Mouse (Mus musculus): Measurements from ENCODE around the gene Lgals7.

Gene Lgals7

DNA sequence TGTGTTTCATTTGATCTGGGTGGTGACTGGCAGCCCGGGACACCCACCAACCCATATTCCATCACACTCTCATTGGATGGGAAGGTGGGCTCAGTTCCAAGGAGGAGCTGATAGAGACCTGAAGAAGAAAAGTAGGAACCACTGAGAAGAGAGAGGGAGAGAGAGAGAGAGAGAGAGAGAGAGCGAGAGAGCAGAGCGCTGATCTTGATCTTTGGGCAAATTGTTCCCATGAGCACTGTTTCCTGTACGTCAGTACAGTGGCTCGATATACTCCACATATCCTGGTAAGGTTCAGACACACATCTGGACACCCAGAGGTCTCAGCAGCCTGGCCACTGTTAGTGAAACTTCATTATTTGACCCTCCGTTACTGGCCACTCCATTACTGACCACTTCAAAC lies at the start of gene Lgals7:
Gene Lgals7, plus strand, starts transcription at position 314 of the 400 bp plus-strand sequence.
- in situ Hi-C loops (cut with MboI), result no loop called here

DNA sequence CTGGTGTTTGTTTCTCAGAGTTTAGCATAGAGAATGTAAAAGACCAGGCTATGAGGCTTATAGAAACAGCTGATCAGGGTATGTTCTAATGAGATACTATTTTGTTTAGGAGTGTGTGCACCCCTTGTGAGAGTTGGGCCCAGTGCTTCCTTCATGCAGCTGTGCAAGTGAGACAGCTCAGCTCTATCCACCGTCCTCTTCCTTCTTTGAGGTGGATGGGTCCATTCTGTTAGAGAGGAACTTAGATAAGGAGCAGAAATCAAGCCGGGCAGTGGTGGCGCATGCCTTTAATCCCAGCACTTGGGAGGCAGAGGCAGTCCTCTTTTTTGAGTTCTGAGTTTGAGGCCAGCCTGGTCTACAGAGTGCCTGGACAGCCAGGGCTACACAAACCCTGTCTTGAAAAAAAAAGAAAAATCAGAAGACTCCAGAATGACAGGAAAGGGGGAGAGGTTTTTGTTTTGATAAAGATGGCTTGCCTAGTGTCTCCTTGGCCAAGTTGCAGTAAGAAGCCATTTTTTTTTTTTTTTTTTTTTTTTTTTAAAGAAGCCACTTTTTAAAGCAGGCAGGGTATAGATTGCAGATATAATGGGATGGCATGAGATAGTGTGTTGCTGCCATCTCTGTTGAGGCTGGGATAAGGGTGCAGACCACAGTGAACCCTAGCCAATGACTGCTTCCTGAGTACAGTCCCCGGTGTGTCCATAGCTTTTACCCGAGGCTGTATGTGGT lies 49.2 kb upstream of the Lgals7 start:
- in situ Hi-C loops (cut with MboI), result no loop called here

DNA sequence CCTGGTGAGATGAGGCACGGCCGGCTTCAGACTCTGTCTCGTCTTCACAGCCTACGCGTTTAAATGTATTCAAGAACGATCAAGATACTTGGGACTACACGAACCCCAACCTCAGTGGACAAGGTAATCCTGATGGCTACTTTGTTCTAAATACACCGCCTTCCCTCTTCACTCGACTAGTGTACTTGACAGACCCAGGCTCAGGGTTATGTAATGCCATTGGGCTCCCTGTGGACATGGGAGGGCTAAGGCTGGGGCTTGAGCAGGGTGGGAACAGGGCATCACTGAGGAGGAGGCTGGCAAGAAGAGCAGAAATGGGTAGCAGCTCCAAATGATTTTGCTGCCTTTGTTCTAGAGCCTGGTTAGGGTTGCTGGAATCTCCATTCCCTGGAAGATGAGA lies 48.4 kb upstream of the Lgals7 start:
- in situ Hi-C loops (cut with MboI), result no loop called here

DNA sequence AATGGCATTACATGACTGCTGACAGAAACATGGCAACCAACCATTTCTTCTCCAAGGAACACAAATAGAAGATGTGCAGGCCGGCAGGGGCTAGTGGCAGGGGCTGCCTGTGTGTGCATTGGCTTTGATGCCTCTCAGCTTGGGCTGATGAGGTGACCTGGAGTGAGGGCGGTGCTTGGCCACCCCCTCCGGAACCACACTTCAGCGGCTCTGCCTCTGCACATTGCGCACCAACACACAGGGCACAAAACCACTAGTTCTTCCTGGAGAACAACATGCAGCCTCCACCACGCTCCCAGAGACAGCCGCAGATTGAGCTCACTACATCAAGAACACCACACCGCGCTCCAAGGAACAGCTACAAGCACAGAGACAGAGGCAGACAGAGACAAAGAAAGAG lies 47.5 kb upstream of the Lgals7 start:
- in situ Hi-C loops (cut with MboI), result no loop called here

DNA sequence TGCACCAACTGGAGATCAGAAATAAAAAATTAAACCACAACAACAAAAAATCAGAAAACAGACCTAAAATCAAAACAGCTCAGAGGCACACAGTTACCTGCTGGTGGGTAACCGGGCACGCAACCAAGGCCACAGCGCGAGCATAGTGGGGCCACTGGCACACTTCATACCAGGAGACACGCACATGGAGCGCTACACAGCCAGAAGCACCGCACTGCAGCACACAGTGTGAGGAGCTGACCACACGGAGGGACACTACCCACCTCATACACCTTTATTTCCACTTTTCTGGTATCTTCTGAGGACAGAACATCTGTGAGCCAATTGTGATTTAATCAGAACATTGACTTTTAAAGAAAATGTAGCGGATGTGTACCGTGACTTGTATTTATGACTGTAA lies 46.7 kb upstream of the Lgals7 start:
- in situ Hi-C loops (cut with MboI), result no loop called here

DNA sequence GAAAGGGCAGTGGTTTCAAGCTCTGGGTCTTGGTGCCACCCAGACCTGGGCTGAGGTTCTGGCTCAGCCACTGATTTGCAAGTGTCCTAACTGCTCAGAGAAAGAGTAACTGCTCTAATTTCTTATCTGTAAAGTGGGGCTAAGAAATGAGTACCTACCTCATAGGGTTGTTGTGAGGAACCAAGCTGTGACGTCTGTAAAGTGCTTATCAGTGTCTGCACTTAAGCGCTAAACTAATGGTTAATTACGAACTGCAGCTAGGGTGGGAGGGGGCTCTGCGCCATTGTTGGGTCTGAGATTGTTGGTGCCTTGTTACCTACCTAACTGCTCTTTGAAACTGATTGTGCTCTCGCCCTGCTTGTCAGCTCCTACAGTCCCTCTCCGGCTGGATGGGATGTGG lies 46.1 kb upstream of the Lgals7 start:
- in situ Hi-C loops (cut with MboI), result no loop called here

DNA sequence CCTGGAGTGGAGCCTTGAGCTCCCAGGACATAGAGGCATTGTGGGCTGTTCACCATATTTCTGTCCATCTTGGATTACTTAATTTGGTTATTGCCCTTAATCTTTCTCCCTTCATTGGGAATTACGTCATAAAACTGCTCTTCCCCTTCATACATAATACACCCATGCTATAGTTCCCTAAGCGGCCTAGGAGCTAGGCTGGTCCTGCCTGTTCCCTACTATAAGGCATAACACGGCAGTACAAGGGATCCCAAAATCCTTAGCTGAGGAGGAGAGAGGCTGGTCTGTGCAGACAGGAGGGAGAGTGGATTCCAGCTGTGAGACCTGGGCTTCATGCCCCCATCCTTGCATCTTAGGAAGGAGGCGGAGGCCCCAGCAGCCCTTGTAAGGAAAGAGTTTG lies 45.7 kb upstream of the Lgals7 start:
- in situ Hi-C loops (cut with MboI), result no loop called here

DNA sequence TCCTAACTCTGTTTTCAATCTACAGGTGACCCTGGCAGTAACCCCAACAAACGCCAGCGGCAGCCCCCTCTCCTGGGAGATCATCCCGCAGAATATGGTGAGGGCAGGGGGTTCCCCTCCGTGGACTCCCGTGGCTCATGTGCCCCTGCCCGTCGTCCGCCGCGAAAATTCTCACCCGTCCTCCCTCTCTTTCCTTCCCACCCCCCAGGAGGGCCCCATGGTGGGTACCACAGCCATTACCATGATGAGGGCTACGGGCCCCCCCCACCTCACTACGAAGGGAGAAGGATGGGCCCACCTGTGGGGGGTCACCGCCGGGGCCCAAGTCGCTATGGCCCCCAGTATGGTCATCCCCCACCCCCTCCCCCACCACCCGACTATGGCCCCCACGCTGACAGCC lies 45.2 kb upstream of the Lgals7 start:
- in situ Hi-C loops (cut with MboI), result no loop called here

DNA sequence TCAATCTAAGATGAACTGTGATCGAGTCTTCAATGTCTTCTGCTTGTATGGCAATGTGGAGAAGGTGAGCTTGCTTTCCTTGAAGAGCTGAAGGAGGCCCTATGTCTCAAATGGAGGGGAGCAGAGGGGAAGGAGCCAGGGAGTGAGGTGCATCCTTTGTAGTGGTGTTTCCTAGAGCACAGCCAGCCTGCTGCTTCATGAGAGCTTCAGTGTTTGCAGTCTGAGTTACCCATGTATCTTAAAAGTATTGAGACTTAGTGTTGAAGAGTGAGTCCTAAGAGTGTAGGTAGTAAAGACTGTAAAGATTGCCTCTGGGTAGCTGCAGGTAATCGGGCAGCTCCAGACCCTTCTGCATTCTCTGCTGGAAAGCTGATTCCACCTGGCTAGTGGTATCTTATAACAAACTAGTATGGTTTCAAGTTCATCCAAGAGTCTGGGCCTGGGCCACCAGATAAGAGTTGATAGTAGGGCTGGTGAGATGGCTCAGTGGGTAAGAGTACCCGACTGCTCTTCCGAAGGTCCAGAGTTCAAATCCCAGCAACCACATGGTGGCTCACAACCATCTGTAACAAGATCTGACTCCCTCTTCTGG lies 44.7 kb upstream of the Lgals7 start:
- in situ Hi-C loops (cut with MboI), result no loop called here

DNA sequence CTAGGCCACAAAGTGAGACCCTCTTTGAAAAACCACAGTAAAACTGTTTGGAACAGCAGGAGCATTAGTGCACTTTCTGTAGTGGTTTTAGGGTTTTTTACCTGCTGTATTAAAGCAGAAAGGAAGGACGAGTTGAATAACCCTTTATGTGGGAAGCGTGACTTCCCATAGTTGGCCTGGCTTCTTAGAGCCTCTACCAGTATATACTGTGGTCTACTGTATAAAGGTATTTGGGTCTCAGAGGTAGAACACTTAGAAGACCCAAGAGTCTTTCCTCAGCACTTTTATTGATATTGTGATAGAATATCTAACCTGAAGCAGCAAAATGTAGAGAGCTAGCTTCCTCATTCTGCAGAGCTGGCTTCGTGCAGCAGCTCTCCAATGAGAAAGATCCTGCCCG lies 44.1 kb upstream of the Lgals7 start:
- in situ Hi-C loops (cut with MboI), result no loop called here

DNA sequence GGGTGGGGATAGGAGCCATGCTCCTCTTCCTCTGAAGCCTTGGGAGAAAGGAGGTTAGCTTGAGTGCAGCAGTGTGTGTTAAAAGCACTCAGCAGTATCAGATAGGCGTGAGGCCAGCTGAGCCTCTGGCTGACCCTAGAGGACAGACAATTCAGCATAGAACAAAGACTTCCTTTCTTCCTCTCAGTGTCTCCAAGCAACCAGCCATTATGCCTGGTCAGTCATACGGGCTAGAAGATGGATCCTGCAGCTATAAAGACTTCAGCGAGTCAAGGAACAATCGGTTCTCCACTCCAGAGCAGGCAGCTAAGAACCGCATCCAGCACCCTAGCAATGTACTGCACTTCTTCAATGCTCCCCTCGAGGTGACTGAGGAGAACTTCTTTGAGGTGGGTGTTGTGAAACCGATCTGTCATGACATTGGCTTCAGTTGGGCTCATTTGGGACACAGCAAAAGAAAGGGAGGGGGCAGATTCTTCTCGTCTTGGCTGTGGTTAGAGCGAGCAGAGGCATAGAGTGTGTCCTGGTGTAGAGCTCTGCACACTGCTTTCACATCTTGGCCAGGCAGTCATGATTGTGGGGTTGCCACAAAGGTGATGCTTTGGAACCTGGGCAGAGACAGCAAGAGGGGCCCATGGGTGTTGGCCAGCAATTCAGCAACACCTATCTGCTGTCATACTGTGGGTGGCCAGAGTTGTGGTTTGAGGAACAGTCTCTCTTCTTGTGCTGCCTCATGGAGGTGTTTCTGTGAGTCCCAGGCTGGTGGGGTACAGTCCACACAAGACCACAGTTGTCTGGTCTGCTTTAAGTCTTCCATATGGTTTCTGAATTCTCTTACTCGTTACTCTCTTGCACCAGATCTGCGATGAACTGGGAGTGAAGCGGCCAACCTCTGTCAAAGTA lies 43.0 kb upstream of the Lgals7 start:
- in situ Hi-C loops (cut with MboI), result no loop called here

DNA sequence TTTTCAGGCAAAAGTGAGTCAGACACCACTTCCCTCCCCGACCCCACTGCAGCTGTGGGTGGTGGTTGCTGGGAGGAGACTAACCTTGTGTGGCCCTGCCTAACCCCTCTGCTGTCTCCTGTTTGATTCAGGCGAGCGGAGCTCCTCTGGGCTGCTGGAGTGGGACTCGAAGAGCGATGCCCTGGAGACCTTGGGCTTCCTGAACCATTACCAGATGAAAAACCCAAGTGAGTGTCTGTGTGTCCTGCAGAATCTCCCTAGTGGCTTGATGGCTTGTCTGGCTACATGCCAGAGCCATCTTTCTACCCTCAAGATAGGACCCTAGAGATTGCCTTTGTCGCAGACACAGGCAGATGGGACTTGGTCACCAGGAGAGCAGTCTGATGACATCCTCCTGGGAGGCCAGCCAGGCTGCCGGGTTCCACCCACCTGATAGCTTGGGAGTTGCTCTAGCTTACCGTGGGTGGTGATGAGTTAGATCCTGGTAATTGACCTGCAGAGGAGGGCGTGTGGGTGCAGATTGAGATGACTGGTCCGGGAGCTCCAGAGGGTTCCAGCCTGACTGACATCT lies 42.3 kb upstream of the Lgals7 start:
- in situ Hi-C loops (cut with MboI), result no loop called here

DNA sequence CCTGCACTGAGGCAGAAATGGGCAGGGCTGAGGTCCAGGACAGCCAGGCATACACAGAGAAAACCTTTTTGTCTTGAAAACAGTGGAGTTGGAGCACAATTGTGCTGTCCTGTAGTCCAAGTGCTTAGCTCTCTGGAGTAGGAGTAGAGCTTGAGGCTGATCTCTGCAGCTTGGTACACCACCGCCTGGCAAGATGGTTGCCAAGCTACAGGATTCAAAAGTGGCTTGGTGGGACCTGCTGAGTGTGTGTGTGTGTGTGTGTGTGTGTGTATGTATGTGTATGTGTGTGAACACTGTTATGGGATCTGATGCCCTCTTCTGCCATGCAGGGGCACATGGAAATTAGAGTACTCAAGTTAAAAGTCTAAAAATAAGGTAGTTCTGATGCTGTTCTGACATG lies 41.1 kb upstream of the Lgals7 start:
- in situ Hi-C loops (cut with MboI), result no loop called here

DNA sequence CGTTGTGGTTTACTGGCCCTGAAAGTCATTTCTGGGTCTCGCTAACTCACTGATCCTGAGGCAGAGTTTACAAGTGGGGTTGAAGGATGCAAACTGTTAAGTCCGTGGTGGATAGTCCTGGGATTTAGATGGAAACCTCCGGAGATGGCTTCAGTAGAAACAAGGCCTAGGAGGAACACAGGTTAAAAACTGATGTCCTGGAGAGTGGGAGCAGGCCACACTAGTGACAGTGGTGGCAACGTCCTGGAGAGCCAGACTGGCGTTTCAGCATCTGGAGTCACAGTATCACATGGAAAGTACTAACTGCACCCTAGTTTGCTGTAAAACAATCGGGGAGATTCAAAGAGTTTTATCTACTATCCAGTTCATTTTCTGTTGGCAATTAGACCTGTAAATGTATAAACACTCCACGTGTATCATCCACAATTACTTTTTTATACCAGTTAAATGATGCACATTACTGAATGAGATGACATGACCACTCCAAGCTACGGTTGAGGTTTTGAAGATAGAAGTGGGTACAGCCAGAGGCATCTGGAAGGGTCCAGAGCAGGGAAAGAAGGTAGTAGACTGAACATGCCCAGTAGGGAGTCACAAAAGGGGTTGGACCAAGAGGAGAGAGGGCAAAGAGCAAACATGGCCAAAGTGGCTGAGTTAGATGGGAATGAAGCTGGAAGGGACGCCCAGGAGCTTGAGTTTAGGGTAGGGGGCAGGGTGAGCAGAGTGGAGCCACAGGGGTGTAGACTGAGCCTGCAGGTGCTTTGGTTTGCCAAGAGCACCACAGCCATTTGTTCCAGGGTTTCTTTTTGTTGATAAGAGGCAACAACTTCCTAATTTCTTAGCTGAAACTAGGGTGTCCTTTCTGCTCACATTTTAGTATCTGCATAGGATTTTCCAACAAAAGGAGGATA lies 40.4 kb upstream of the Lgals7 start:
- in situ Hi-C loops (cut with MboI), result no loop called here

DNA sequence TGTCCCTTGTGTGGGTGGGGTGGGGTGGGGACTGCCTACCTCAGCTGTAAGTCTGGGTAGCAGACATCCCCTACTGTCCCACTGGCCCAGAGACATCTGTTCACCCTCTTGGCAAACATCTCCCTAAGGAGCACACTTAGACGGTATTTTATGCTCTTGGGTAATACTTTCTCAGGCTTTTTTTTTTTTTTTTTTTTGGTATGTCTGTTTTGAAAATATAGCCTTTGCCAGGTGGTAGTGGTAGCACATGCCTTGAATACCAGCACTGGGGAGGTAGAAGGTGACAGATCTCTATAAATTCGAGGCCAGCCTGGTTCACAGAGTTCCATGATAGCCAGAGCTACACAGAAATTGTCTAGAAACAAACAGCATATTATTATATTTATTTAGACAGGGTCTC lies 39.7 kb upstream of the Lgals7 start:
- in situ Hi-C loops (cut with MboI), result no loop called here

DNA sequence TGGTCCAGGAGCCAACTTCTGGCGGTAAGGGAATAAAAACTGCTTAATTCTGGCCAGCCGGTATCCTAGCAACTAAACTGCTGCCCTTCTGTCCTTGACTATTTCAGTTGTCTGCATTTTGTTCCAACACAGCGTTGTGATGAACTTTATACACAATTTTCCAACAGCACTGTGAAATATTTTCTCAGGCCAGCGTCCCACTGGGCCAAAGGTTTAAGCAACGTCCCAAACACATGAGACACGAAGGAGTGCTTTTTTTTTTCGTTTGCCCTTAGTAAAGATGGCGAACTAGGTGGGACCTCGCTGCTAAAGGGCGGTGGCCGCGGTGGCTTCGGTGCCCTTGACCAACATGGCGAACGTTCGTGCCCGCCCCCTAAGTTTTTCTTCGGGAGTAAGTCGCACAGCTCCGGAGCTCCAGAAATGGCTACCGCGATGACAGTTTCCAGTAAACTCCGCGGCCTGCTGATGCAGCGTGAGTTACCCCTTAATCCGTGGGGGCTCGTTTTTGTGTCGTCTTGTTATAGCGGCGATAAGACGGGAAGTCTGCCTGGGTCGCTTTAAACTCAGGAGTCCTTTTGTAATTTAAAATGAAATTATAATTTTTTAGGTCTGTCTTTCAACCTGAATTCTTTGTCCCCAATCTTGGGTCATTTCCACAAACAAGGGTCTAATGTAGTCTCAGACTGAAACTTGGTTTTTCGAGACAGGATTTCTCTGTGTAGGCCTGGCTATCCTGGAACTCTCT lies 38.5 kb upstream of the Lgals7 start, which contains the start of gene Ech1:
Gene Ech1, plus strand, starts transcription at position 277 of the 745 bp plus-strand sequence.
- in situ Hi-C loops (cut with MboI), result no loop called here

DNA sequence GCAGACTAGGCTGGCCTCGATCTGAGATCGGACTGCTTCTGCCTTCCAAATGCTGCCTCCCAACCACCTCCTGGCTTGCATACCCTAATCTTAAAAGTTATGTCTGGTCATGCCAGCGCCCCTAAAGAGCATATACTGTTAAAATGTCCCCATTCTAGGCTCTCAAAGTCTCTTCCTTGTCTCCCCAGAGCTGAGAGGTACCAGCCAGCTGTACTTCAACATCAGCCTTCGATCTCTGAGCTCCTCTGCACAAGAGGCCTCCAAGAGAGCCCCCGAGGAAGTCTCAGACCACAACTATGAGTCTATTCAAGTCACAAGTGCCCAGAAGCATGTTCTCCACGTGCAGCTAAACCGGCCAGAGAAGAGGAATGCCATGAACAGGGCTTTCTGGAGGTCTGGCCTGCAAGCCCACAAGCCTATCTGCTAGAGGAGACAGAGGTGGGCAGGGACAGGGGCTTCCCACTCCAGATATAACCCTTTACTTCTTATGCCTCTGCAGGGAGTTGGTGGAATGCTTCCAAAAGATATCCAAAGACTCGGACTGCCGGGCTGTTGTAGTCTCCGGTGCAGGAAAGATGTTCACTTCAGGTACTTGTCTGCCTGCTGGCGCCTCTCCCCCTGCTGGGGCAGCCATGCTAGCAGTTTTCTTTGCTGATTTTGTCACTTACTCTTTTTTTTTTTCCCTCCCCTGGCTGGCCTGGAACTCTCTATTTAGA lies 37.8 kb upstream of the Lgals7 start:
- in situ Hi-C loops (cut with MboI), result no loop called here

DNA sequence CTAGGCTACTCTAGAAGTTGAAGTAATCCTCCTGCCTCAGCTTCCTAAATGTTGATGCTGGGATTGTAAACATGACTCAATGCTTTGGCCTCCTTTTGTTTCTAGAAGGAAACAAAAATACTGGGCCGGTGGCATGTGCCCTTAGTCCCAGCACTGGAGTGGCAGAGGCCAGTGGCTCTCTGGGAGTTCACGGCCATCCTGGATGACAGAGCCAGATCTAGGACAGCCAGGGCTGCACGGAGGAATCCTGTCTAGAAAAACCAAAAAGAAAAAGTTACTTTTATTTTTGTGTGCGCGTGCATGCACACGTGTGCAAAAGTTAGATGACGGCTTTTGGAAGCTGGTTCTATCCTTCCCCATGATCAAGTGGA lies 37.3 kb upstream of the Lgals7 start:
- in situ Hi-C loops (cut with MboI), result no loop called here

DNA sequence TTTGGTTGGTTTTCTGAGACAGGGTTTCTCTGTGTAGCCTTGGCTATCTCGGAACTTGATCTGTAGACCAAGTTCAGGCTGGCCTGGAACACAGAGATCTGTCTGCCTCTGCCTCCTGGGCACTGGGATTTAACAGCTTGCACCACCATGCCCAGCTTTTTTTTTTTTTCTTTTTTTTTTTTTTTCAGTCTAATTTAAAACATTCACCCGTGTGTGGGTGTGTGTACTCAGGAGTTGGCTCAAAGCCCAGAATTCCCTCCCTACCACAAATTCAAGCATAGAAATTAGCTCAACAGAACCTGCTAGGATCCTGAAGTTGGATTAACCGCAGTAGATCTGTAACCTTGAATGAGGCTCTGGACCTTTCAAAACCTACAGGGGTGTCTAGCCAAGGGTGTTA lies 36.3 kb upstream of the Lgals7 start:
- in situ Hi-C loops (cut with MboI), result no loop called here

DNA sequence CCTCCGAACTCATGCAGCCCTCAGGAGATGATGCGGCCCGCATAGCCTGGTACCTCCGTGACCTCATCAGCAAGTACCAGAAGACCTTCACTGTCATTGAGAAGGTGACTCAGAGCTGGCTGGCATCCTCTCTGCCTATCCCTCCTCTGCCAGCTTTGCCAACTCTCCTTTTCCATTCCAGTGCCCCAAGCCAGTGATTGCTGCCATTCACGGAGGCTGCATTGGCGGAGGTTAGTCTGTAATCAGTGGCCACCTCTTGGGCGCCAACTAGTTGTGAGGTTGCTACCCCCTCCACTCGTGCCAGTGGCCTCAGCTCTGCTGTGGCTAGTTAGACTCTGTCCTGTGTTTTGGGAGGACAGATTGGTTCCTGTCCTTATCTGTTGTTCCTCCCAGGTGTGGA lies 33.8 kb upstream of the Lgals7 start:
- in situ Hi-C loops (cut with MboI), result no loop called here
